Mouse (Mus musculus) T-helper 2 cell (primary cell): ENCODE measurements around the gene Fcgrt.
"Not testable (repeated sequence)": the region's sequence is repeated elsewhere in the genome, so short reads cannot be mapped to it uniquely, and the experiment has no call there.

Experiments
- in situ Hi-C: fragments of 300-600 bp; cut with MboI, MseI; formaldehyde crosslinking; loops from one replicate; pipeline ENCODE4 v1.15.1; 2025; ENCODE audit warnings: high pct_unique_total_duplicates

The Fcgrt gene

DNA sequence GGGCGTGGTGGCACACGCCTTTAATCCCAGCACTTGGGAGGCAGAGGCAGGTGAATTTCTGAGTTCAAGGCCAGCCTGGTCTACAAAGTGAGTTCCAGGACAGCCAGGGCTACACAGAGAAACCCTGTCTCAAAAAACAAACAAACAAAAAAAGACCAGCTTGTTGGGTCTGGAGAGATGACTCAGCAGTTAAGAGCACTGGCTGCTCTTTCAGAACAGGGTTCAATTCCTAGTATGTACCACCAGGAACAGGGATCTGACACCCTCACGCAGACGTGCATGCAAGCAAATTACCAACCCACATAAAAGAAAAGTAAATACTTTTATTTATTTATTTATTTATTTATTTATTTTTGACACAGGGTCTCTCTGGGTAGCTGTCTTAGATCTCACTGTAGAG is 6.4 kb upstream of the Fcgrt start:
- in situ Hi-C loops, result not testable (repeated sequence)

DNA sequence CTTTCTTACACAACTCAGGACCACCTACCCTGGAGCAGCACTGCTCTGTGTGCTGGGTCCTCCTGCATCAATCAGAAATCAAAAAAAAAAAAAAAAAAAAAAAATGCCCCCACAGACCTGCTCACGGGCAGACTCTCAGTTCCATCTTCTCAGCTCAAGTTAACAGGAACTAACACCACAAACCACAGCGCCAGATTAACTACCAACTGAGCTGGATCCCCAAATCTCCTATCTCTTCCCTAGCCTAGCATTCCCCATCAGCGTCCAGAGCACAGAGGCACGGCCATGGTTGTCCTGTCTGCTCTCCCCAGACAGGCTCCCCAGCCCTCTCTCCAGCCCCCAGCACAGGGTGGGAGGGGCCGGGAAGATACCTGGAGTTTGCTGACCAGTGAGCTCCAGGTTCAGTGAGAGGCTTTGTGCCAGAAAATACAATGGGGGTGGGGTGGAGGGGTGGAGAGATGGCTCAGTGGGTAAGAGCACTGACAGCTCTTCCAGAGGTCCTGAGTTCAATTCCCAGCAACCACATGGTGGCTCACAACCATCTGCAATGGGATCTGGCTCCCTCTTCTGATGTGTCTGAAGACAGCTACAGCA is 3.5 kb upstream of the Fcgrt start:
- in situ Hi-C loops, result no loop called here

DNA sequence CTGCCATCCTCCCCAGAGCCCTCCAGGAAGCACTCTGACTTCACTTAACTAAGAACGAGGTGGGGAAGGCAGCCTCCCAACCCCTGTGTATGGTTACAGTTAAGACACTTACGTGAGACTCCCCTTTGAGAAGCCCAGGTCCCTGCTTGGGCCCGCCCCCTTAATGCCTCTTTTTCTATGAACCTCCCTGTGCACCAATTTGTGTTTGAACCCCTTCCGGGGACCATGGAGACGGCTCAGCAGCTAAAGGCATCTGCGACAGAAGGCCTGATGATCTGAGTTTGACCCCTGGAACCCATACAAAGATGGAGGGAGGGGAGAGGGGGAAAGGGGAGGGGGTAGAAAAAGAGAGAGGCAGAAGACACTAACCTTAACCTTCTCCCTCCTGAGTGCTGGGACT is 2.8 kb upstream of the Fcgrt start:
- in situ Hi-C loops, result no loop called here

DNA sequence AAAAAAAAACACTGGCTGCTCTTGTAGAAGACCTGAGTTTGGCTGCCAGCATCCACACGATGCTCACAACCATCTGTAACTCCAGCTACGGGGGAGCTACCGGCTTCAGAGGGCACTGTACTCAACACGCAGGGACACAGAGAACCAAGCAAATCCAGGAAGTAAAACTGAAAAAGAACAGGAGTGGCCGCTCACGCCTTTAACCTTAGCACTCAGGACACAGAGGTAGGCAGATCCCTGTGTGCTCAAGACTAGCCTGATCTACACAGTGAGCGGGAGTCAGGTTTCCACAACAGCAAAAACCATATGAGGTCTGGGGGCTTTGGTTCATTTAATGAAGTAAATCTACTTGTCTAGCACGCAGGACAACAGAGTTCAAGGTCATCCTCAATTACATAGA is 1.8 kb upstream of the Fcgrt start:
- in situ Hi-C loops, result no loop called here

DNA sequence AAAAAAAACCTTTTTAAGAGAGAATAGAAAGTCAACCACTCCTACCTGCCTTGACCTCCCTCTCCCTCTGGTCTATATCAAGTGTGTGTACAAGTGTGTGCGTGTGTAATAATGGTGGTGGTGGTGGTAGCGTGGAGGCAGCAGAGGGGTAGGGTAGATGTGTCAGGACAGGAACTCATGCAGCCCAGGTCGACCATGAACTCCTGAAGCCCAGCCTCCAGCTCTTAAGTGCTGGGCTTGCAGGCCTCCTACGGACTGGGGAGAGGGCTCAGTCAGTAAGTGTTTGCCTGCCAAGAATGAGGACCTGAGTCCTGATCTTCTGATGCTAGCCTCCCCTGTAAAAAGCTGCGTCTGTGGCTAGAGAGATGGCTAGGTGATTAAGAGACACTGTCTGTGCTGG is 1.3 kb upstream of the Fcgrt start:
- in situ Hi-C loops, result no loop called here

DNA sequence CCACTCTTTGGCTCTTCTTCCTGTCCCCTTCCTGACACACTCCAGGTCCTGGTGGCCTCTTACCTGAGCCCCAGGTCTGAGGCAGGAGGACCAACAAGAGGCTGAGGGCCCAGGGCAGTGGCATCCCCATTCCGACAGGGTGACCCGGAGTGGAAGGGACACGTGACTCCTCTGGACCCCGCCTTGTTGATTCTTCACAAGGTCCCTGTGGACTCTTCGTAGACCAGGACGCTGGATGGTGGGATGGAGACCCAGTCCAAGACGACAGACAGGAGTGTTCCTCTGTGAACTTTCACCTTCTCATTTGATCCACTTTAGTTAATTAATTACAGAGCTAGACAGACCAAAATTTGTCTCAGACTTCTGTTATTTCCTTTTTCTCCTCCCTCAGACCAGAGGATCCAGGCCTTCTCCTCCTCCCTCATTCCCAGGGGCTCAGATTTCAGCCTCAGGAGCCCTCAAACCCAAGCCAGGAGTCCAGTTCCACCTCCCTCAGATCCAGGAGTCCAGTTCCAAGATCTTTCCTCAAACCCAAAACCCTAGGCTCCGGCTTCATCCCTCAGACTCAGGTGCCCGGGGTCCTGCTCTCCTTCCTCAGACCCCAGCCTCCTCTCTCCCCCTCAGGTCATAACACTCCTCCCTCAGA is 588 bp downstream of the Fcgrt start:
- in situ Hi-C loops, result no loop called here

DNA sequence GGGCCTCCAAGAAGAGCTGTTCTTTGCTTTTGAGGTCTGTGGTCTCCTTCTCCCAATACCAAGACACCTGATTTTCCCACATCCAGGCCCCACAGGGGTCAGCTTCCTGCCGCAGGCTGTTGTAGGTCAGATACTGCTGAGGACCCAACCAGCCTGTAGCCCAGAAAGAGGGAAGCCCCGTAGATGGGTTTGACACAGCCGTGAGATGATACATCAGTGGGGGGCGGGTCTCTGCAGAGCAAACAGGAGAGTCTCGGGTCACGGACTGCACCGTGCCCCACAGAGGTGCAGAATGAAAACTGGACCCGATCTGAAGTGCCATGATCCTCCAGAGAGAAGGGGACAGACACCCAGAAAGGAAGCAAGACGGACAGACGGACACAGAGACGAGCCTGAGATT is 1.2 kb downstream of the Fcgrt start:
- in situ Hi-C loops, result no loop called here

DNA sequence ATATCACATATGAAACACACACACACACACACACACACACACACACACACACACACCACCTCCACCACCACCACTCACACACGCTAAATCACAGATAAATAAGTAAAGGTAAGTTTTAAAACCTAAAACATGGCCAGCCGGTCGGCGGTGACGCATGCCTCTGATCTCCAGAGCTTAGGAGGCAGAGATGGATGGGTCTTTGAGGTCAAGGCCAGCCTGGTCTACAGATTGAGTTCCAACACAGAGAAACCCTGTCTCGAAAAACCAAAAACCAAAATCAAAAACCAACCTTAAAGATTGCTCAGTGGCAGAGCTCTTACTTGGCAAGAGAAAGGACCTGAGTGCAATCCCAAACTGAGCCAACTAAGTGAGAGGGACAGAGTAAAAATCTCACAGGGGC is 3.6 kb downstream of the Fcgrt start:
- in situ Hi-C loops, result no loop called here

DNA sequence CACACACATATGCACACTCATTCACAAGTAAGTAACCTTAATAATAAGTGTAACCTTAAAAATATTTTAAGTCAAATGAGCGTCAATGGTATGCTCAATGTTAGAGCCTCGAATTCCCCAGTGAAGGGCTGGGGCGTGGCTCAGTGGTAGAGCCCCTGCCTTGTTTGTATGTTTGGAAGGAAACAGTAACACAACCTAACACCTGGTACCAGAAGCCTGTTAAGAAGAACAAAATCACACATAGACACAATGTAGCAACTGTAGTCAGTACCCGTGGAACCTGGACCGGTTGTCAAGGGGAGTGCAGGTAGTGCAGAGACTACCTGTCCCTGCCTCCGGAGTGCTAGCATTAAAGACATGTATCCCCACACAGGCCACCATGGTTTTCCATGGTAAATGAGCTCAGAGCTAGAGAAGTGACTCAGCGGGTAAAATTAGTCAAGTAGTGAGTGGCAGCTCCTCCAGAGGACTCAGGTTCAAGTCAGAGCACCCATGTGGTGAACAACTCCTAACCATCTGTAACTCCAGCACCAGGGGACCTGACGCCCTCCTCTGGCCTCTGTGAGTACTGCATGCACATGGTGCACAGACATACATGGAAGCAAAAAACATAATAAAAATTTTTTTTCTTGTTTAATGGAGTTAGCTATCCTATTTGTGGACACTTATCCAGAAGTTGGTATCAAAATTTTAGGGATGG is 5.0 kb downstream of the Fcgrt start:
- in situ Hi-C loops, result no loop called here

DNA sequence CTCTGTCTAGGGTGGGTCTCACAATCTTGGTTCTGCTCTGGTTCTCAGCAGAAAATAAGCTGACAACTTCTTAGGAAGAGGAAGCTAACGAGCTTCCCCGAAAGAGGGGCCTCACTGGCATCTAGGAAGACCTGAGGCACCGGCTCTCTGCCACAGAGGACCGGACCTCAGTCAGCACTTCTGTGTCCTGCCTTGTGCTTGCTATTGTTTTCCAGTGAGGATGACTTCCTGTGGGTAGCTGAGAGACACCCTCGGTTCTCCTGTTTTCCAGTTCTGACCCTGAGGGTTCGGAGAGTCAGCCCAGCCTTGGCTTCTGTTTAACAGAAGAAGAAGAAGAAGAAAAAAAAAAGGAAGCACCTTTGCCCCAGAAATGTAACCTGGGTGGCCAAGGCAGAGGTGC is 6.2 kb downstream of the Fcgrt start:
- in situ Hi-C loops, result no loop called here

DNA sequence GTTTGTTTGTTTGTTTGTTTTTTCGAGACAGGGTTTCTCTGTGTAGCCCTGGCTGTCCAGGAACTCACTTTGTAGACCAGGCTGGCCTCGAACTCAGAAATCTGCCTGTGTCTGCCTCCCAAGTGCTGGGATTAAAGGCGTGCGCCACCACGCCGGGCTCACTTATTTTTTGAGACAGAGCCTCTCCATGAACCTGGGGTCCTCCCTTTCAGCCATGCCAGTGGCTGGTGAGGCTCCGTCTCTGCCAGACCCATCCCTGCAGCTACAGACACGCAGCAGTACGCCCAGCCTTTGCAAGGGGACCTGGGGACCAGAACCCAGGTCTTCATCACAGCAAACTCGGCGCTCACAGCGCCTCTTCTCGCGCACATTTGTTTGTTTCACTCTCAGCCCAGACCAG is 7.7 kb downstream of the Fcgrt start:
- in situ Hi-C loops, result not testable (repeated sequence)

DNA sequence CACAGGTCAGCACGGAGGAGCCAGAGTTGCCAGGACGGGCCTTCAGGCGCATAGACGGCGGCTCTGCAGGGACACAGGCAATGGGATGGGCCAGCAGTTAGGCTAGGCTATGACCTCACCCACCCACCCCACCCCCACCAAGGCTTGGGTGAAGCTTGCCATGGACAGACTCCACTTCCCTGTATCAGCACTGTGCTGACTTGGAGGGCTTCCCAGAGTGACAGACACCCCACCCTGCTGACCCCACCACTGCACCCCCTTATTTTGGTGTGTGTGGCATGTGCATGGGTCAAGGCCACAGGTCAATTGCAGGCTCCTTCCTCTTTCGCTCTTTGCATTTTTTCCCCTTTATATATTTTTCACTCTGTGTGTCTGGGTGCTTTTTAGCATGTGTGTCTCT is 8.3 kb downstream of the Fcgrt start:
- in situ Hi-C loops, result no loop called here

DNA sequence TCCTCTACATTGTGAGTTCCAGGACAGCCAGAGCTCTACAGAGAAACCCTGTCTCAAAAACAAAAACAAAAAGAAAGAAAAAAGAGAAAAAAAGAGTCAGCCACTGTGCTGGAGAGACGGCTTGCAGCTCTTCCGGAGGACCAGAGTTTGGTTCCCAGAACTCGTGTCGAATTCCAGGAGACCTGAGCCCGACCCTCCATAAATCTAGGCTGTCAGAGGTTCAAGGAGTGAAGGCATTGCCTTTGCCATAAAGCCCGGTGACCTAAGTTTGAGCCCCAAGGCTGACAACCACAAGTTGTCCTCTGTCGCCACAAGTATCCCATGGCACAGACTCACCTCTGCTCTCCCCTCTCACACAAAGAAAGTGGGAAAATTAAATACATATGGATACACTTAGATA is 9.5 kb downstream of the Fcgrt start:
- in situ Hi-C loops, result no loop called here

DNA sequence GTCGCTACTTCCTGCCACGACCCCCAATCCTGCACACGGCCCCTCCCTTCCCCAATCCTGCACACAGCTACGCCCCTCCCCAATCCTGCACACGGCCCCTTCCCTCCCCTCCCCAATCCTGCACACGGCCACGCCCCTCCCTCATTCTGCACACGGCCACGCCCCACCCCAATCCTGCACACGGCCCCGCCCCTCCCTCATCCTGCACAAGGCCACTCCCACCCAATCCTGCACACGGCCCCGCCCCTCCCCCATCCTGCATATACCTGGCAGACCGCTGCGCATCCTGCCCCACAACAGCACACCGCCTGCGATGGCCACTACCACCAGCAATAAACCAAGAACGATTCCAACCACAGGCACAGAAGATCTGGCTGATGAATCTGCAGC is 10.1 kb downstream of the Fcgrt start:
- in situ Hi-C loops, result no loop called here

DNA sequence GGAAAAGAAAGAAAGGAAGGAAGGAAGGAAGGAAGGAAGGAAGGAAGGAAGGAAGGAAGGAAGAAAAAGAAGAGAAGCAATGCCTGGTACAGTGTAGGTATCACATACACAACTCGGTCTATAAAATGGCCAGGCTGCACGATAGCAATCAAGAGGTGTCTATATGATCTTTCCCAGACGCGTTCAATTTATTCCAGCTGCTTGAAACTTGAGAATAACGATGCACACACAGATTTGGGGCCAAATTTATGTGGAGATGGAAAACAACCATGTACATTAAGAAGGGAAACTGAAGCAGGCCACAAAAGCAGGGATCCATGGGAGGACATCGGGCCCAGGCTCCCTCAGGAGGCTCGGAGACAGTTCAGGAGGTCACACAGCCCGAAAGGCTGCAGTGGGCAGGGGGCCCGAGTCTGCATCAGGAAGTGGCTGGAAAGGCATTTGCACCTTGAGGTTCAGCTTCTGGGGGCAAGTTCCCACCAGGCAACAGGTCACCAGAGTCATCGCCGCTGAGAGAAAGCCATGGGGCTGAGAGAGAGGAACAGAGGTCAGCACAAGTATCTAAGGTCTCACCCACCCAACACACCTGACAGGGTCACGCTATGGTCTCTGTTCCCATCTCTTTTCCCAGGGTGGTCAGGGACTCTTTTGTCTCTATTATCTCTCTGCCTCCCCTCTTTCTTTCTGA is 10.7 kb downstream of the Fcgrt start:
- in situ Hi-C loops, result no loop called here

DNA sequence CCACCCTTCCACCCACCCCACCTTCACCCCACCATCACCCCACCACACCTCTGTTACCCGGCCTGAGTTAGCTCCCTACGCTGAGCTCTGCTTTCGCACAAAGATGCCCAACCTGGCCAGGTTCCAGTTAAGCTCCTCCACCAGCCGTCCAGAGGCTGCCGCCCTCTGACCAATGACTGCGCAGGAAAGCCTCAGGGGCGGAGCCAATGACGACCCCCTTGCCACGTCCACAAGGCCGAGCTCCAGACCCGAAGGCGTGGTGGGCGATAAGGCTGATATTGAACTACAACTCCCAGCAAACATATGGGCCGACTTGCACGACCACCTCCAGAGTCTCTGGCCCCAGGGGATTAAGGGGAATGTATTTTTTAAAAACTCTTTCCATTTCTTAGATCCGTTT is 11.6 kb downstream of the Fcgrt start, which contains the start of gene Rcn3:
Gene Rcn3, minus strand, starts transcription at position 174 of the 400 bp plus-strand sequence.
- in situ Hi-C loops, result no loop called here

DNA sequence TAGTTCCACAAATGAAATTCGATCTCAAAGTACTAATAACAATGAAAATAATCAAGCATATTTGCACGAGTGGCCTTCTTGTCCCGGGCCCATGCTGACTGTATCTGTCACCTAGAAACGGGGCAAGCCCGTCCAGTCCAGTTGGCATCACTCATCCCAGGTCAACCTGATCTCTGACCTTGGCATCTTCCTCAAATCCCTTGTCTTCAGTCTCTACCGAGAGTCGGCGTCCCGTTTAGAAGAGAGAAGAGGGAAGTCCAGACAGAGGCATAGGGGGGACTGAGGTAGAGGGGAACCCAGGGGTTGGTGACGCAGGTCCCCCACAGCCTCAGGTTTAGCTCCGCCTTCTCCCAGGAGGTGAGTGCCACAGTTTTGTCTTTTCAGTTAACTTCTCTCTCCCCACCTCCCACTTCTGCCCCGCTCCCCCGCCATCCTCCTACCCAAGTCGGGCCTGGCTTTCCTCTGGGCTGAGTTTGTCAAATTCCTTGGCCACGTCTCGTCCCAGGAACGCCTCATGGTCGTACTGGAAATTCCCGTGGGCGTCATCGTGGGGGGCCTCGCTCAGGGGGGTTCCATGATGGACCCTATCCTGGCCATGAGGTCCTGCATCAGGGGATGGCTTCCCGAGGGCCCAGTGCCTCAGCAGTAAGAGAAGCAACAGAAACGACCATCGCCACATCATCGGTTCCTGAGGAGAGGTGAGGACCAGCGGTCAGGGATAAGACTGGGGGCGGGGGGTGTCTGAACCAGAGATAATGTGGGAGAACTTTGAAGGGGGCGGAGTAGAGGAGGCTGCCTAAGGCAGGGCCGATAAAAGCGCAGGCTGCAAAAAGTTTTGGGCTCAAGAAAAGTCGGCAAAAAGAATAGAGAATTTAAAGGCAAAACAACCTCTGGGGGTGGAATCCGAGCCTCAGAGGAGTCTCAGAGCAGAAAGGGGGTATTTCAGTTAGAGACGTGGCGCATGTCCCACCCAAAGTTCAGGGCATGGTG is 12.4 kb downstream of the Fcgrt start:
- in situ Hi-C loops, result no loop called here

DNA sequence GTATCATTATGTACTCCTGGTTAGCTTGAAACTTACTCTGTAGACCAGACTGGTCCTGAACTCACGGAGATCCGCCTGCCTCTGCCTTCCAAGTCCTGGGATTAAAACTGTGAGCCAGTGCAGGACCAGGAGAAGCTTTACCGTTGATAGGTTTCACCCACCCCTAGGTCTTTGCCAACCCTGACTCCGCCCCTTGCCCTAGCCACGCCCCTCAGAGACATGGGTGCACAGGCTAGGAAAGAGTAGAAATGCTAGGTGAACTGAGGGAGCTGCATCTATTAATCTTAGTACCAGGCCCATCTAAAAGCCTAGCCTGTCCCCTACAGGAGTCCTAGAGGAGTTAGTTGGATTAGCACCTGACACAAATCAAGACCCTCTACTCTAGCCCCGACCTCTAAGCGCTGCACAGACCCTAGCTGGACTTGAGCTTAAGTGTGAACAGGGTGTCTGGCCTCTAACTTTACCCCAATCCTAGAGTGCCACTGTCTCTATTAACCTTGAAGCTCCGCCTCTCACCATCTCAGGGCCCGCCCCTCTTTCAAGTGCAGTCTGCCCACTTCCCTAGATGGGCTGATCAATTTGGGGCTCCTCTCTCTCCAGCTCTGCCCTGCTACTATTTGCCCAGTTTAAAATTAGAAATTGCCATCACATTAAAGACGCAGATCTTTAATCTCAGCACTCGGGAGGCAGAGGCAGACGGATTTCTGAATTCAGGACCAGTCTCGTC is 13.2 kb downstream of the Fcgrt start:
- in situ Hi-C loops, result no loop called here

DNA sequence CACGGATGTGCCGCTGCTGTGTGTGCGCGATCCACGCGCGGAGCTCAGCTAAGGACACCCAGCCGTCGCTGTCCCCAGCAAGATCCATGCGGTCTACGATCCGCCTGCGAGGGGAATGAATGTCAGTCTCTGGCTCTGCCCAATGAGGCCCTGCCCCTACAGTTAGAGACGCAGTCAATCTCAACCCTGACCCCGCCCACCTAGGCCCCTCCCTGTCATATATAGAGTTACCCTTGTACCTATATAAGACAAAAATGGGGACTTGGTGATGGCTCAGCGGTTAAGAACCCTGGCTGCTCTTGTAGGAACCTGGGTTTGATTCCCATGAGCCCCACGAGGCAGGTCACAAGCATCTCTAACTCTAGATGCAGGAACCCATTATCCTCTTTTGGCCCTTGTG is 15.1 kb downstream of the Fcgrt start:
- in situ Hi-C loops, result no loop called here

DNA sequence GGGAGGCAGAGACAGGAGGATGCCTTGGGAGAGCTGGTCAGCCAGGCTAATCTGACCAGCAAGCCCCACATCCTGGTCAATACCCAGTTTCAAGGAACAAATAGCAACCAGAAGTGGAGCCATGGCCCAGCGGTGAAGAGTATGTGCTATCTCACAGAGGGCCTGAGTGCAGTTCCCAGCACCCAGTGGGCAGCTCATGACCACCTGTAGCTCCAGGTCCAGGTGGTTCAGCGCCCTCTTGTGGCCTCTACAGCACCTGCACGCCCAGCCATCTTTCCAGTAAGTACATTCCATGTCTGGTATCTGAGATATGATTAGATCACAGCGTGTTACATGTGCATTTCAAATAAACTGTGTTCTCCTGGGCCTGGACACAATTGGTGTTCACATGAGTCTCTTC is 17.6 kb downstream of the Fcgrt start:
- in situ Hi-C loops, result no loop called here
